Mouse (Mus musculus): Measurements from ENCODE around the gene Mylk. TPM values are rescaled to one million over a fixed set of nuclear protein-coding genes. Genes with fewer than 3 reads are reported as not detected.
A peak's percentile ranks its signal among the peaks of the same experiment; 100 is the strongest.

Mylk gene
- polyA plus RNA-seq, 1 experiment from 2014 or later = 4.4 TPM

- ATAC-seq (replicated peaks; ENCODE audit: low FRiP score) (peak; percentile 98), DNase-seq (ENCODE audit: low spot score) (peak; percentile 96)
- H3K4me1 ChIP-seq (replicated peaks; ENCODE audit: control insufficient read depth, insufficient read depth, low read length) = no peaks in the 10 kb centered on the region; the same call in 1 of the 2 replicates
- H3K9ac ChIP-seq (ENCODE audit: low read depth, low read length) = peak within 1 kb of the TSS; percentile 90
- no peaks in the 10 kb centered on the region for H3K9me3 ChIP-seq (ENCODE audit: control insufficient read depth, low read length)
- peak within 1 kb of the TSS; percentile 73 for H3K27ac ChIP-seq (ENCODE audit: low read depth, low read length)
- H3K4me2 ChIP-seq = peak within 1 kb of the TSS; percentile 72
- H3K36me3 ChIP-seq (ENCODE audit: control insufficient read depth, insufficient read depth, low read length) = no peaks in the 10 kb centered on the region; the same call in 1 of the 2 replicates
- WGBS = under 1% methylated on average over 93 of the region's 97 CpGs
- peak within 1 kb of the TSS; percentile 93 for H3K4me3 ChIP-seq (ENCODE audit: low read depth, low read length)
- no peaks in the 10 kb centered on the region for H3K27me3 ChIP-seq (replicated peaks; ENCODE audit: control insufficient read depth, insufficient read depth, low read length)
These were observed 277.5 kb downstream of the Mylk start, which contains the start of gene Hacd2 for GRCm38 (mm10) chr16:35022242-35023137. Gene Hacd2 (plus strand): TSS chr16:35022428.

GRCm38 (mm10) chr16:35023138-35023735 lies 278.2 kb downstream of the Mylk start:
- Histone ChIP-seq H3K9me3 (ENCODE audit: control insufficient read depth, low read length) (no peaks in the 10 kb centered on the region), H3K4me2 (peak overlapping the region; percentile 72), H3K4me3 (ENCODE audit: low read depth, low read length) (peak overlapping the region; percentile 93), H3K36me3 (ENCODE audit: control insufficient read depth, insufficient read depth, low read length) (no peaks in the 10 kb centered on the region; the same call in 1 of the 2 replicates), H3K27me3 (replicated peaks; ENCODE audit: control insufficient read depth, insufficient read depth, low read length) (no peaks in the 10 kb centered on the region), H3K9ac (ENCODE audit: low read depth, low read length) (peak overlapping the region; percentile 90), H3K27ac (ENCODE audit: low read depth, low read length) (no peak overlapping the region), H3K4me1 (replicated peaks; ENCODE audit: control insufficient read depth, insufficient read depth, low read length) (no peaks in the 10 kb centered on the region; the same call in 1 of the 2 replicates)
- DNase-seq (ENCODE audit: low spot score) (no peak), ATAC-seq (replicated peaks; ENCODE audit: low FRiP score) (no peak)
- WGBS = 9% methylated on average over 8 of the region's 8 CpGs

GRCm38 (mm10) chr16:35024300-35024699 lies 279.3 kb downstream of the Mylk start:
- H3K9me3 ChIP-seq (ENCODE audit: control insufficient read depth, low read length) = no peaks in the 10 kb centered on the region
- DNase-seq (ENCODE audit: low spot score) = no peak

GRCm38 (mm10) chr16:35025347-35025746 lies 280.3 kb downstream of the Mylk start:
- 84% methylated on average over 4 of the region's 4 CpGs for WGBS
- Histone ChIP-seq H3K4me3 (ENCODE audit: low read depth, low read length) (no peak overlapping the region), H3K9me3 (ENCODE audit: control insufficient read depth, low read length) (no peaks in the 10 kb centered on the region), H3K27me3 (replicated peaks; ENCODE audit: control insufficient read depth, insufficient read depth, low read length) (no peaks in the 10 kb centered on the region), H3K36me3 (ENCODE audit: control insufficient read depth, insufficient read depth, low read length) (peaks cover 3% of the 10 kb centered on the region; the same call in 1 of the 2 replicates), H3K9ac (ENCODE audit: low read depth, low read length) (no peak overlapping the region), H3K27ac (ENCODE audit: low read depth, low read length) (no peak overlapping the region), H3K4me2 (no peak overlapping the region), H3K4me1 (replicated peaks; ENCODE audit: control insufficient read depth, insufficient read depth, low read length) (no peaks in the 10 kb centered on the region; the same call in 1 of the 2 replicates)
- ATAC-seq (replicated peaks; ENCODE audit: low FRiP score) (no peak), DNase-seq (ENCODE audit: low spot score) (no peak)

More at GRCm38 (mm10) chr16:35024300-35024699, 279.3 kb downstream of the Mylk start:
- H3K4me2 ChIP-seq = no peak overlapping the region
- H3K4me1 ChIP-seq (replicated peaks; ENCODE audit: control insufficient read depth, insufficient read depth, low read length) = no peaks in the 10 kb centered on the region; the same call in 1 of the 2 replicates
- H3K27ac ChIP-seq (ENCODE audit: low read depth, low read length) = no peak overlapping the region
- no peak overlapping the region for H3K9ac ChIP-seq (ENCODE audit: low read depth, low read length)
- no peaks in the 10 kb centered on the region for H3K27me3 ChIP-seq (replicated peaks; ENCODE audit: control insufficient read depth, insufficient read depth, low read length)
- no peak overlapping the region for H3K4me3 ChIP-seq (ENCODE audit: low read depth, low read length)
- ATAC-seq (replicated peaks; ENCODE audit: low FRiP score) = no peak
- 85% methylated on average over 5 of the region's 5 CpGs for WGBS
- peaks cover 2% of the 10 kb centered on the region; the same call in 1 of the 2 replicates for H3K36me3 ChIP-seq (ENCODE audit: control insufficient read depth, insufficient read depth, low read length)

- Histone ChIP-seq H3K36me3 (ENCODE audit: control insufficient read depth, insufficient read depth, low read length) (peaks cover 5% of the 10 kb centered on the region; the same call in 1 of the 2 replicates), H3K27me3 (replicated peaks; ENCODE audit: control insufficient read depth, insufficient read depth, low read length) (no peaks in the 10 kb centered on the region), H3K9ac (ENCODE audit: low read depth, low read length) (no peak overlapping the region), H3K9me3 (ENCODE audit: control insufficient read depth, low read length) (no peaks in the 10 kb centered on the region), H3K4me2 (no peak overlapping the region), H3K4me1 (replicated peaks; ENCODE audit: control insufficient read depth, insufficient read depth, low read length) (peaks cover 3% of the 10 kb centered on the region; the same call in 1 of the 2 replicates), H3K4me3 (ENCODE audit: low read depth, low read length) (no peak overlapping the region), H3K27ac (ENCODE audit: low read depth, low read length) (no peak overlapping the region)
- 85% methylated on average over 3 of the region's 3 CpGs for WGBS
- ATAC-seq (replicated peaks; ENCODE audit: low FRiP score) (no peak), DNase-seq (ENCODE audit: low spot score) (no peak)
These were observed 288.2 kb downstream of the Mylk start for GRCm38 (mm10) chr16:35033241-35033640.

- no peak for ATAC-seq (replicated peaks; ENCODE audit: low FRiP score)
- peaks cover 5% of the 10 kb centered on the region; the same call in 1 of the 2 replicates for H3K36me3 ChIP-seq (ENCODE audit: control insufficient read depth, insufficient read depth, low read length)
- no peaks in the 10 kb centered on the region for H3K9me3 ChIP-seq (ENCODE audit: control insufficient read depth, low read length)
- no peak overlapping the region for H3K9ac ChIP-seq (ENCODE audit: low read depth, low read length)
- H3K27me3 ChIP-seq (replicated peaks; ENCODE audit: control insufficient read depth, insufficient read depth, low read length) = no peaks in the 10 kb centered on the region
- 77% methylated on average over 8 of the region's 8 CpGs for WGBS
- no peak overlapping the region for H3K4me3 ChIP-seq (ENCODE audit: low read depth, low read length)
- H3K27ac ChIP-seq (ENCODE audit: low read depth, low read length) = no peak overlapping the region
- no peak for DNase-seq (ENCODE audit: low spot score)
- no peak overlapping the region for H3K4me2 ChIP-seq
- peaks cover 4% of the 10 kb centered on the region; the same call in 1 of the 2 replicates for H3K4me1 ChIP-seq (replicated peaks; ENCODE audit: control insufficient read depth, insufficient read depth, low read length)
These were observed 289.0 kb downstream of the Mylk start for GRCm38 (mm10) chr16:35033809-35034577.

GRCm38 (mm10) chr16:35034971-35035370 lies 290.0 kb downstream of the Mylk start:
- H3K27ac ChIP-seq (ENCODE audit: low read depth, low read length) = no peak overlapping the region

GRCm38 (mm10) chr16:35036754-35037153 lies 291.7 kb downstream of the Mylk start:
- Histone ChIP-seq H3K27me3 (replicated peaks; ENCODE audit: control insufficient read depth, insufficient read depth, low read length) (no peaks in the 10 kb centered on the region), H3K9me3 (ENCODE audit: control insufficient read depth, low read length) (no peaks in the 10 kb centered on the region), H3K4me1 (replicated peaks; ENCODE audit: control insufficient read depth, insufficient read depth, low read length) (peaks cover 4% of the 10 kb centered on the region; the same call in 1 of the 2 replicates), H3K36me3 (ENCODE audit: control insufficient read depth, insufficient read depth, low read length) (peaks cover 2% of the 10 kb centered on the region; the same call in 1 of the 2 replicates), H3K4me2 (no peak overlapping the region), H3K27ac (ENCODE audit: low read depth, low read length) (no peak overlapping the region), H3K9ac (ENCODE audit: low read depth, low read length) (no peak overlapping the region), H3K4me3 (ENCODE audit: low read depth, low read length) (no peak overlapping the region)
- DNase-seq (ENCODE audit: low spot score) = no peak
- no peak for ATAC-seq (replicated peaks; ENCODE audit: low FRiP score)
- 83% methylated on average over 5 of the region's 5 CpGs for WGBS

More at GRCm38 (mm10) chr16:35034971-35035370, 290.0 kb downstream of the Mylk start:
- 91% methylated on average over 5 of the region's 5 CpGs for WGBS
- no peak overlapping the region for H3K9ac ChIP-seq (ENCODE audit: low read depth, low read length)
- no peaks in the 10 kb centered on the region for H3K9me3 ChIP-seq (ENCODE audit: control insufficient read depth, low read length)
- H3K4me3 ChIP-seq (ENCODE audit: low read depth, low read length) = no peak overlapping the region
- H3K4me2 ChIP-seq = no peak overlapping the region
- DNase-seq (ENCODE audit: low spot score) = no peak
- H3K4me1 ChIP-seq (replicated peaks; ENCODE audit: control insufficient read depth, insufficient read depth, low read length) = peaks cover 4% of the 10 kb centered on the region; the same call in 1 of the 2 replicates
- H3K27me3 ChIP-seq (replicated peaks; ENCODE audit: control insufficient read depth, insufficient read depth, low read length) = no peaks in the 10 kb centered on the region
- no peak for ATAC-seq (replicated peaks; ENCODE audit: low FRiP score)
- H3K36me3 ChIP-seq (ENCODE audit: control insufficient read depth, insufficient read depth, low read length) = peaks cover 2% of the 10 kb centered on the region; the same call in 1 of the 2 replicates
